Mouse (Mus musculus) splenic B cell, adult 2 months (primary cell): Measurements from ENCODE around the gene Add3.
A peak's percentile ranks its signal among the peaks of the same experiment; 100 is the strongest.
"Not testable (repeated sequence)": the region's sequence is repeated elsewhere in the genome, so short reads cannot be mapped to it uniquely, and the experiment has no call there.

Experiments used
- DNase-seq: peaks from one replicate; pipeline ENCODE4 v3.0.0-alpha.2; 2011; ENCODE audit warnings: low read depth, low spot score
- H3K27me3 ChIP-seq: 2 replicates; pipeline ENCODE4 v1.6.1; 2012; ENCODE audit warnings: mild to moderate bottlenecking, low read length, moderate library complexity, mixed read lengths; ENCODE audit not compliant: control insufficient read depth, poor library complexity, insufficient read depth, severe bottlenecking
- H3K36me3 ChIP-seq: 2 replicates; pipeline ENCODE4 v1.6.1; 2012; ENCODE audit warnings: mild to moderate bottlenecking, low read length, moderate library complexity, mixed read lengths; ENCODE audit not compliant: control insufficient read depth, poor library complexity, insufficient read depth, severe bottlenecking

Gene Add3

DNA sequence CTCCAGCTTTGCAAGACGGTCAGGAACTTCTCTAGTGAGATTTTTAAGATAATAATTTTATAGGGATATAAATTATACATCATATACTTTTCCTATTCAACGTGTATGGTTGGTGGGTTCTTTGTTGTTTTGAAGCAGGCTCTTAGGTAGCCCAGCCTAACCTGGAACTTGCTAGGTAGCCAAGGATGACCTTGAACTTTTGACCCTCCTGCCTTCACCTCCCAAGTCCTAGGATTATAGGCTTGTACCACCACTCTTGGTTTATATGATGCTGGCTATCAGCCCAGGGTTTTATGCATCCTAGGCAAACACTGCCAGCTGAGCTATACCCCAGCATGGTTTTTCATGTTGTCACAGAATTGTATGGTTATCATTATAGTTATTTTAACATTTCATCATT is 70.0 kb downstream of the Add3 start:
- Histone ChIP-seq H3K27me3 (no peaks in the 10 kb centered on the region), H3K36me3 (no peaks in the 10 kb centered on the region)
- no peak for DNase-seq

DNA sequence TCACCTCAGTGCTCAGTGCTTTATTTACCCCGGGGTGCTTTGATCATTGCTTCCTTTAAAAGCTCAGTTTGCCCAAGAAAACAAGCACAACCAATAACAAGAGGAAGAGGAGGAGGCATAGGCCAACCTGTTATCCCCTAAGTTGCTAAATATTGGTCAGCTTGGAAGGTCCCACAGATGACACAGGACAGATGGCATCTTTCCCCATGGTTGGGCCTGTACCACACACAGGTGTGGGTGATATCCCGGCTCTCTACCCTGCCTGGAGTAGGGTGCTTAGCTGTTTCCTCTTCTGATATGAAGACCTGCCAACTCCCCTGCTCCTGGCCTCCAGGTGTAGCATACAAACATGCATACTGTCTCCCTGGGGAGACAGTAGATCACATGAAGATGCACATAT is 75.1 kb downstream of the Add3 start:
- no peak for DNase-seq
- H3K27me3 ChIP-seq = no peaks in the 10 kb centered on the region
- H3K36me3 ChIP-seq = peaks cover 11% of the 10 kb centered on the region; the same call in 1 of the 2 replicates

- DNase-seq = peak; percentile 49
Observed at GRCm38 (mm10) chr19:53216761-53217538, 76.7 kb downstream of the Add3 start.

DNA sequence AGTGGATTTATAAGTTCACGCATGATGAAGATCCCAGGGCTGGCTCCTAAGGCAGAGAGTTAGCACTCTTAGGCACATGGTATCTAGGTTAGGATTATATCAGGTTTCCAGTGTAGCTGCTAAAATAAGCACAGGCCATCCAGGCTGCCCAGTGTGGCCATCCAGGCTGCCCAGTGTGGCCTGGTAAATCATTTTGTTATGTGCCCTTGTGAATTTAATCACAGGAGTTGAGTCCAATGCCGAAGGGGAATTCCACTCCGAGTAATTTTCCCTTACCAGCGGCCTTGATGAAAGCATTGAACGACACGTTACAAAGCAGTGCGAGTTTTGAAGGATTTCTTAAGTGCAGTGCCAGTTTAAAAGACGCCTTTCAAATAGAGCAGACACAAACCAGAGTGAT is 77.6 kb downstream of the Add3 start:
- Histone ChIP-seq H3K27me3 (no peaks in the 10 kb centered on the region), H3K36me3 (peaks cover 16% of the 10 kb centered on the region)
- DNase-seq = no peak

More at GRCm38 (mm10) chr19:53216761-53217538, 76.7 kb downstream of the Add3 start:
- Histone ChIP-seq H3K36me3 (peaks cover 14% of the 10 kb centered on the region), H3K27me3 (no peaks in the 10 kb centered on the region)

DNA sequence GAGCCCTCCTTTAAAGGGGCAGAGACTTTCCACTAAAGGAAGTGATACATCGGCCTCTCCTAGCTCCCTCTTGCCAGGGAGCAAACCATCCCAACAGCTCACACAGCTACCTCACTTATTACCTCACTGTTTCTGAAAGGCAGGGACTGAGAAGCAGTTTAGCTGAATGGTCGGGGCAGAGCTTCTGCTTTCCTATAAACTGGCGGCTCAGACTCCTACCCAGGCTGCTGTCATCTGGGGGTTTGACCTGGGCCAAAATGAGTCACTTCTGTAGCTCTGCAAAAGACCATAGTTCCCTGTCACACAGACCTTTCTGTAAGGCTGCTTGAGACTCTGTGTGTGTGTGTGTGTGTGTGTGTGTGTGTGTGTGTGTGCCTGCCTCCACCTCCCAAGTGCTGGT is 79.1 kb downstream of the Add3 start:
- peak; percentile 55 for DNase-seq
- Histone ChIP-seq H3K27me3 (no peaks in the 10 kb centered on the region), H3K36me3 (peaks cover 16% of the 10 kb centered on the region)

- H3K36me3 ChIP-seq = peaks cover 13% of the 10 kb centered on the region
- DNase-seq = no peak
- H3K27me3 ChIP-seq = no peaks in the 10 kb centered on the region
Observed at GRCm38 (mm10) chr19:53221186-53221585, 80.9 kb downstream of the Add3 start.

DNA sequence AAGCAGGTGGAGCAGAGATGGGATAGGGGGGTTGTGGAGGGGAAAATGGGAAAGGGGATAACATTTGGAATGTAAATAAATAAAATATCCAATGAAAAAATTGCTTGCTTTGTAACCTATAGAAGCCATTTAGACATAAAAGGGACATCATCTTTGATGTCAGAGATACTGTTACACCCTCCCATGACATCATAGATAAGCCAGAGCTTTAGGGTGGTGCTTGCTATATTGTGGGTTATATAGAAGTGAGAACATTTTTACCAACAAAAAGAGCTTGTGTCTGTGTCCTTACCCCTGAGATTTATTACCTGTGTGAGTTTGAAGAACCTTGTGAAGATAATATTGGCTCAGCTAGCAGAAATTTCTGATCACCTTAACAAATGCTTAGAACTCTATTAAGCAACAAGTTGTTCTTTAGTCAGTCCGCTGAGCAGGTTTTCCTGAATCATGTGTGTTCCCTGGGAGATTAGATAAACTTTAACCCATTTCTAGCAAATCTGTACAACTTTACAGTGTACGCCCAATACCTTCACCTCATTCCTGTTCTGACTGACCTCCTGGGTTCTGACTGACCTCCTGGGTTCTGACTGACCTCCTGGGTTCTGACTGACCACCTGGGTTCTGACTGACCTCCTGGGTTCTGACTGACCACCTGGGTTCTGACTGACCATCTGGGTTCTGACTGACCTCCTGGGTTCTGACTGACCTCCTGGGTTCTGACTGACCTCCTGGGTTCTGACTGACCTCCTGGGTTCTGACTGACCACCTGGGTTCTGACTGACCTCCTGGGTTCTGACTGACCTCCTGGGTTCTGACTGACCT is 85.2 kb downstream of the Add3 start:
- DNase-seq, H3K27me3 ChIP-seq: not testable (repeated sequence)
- H3K36me3 ChIP-seq = peaks cover 11% of the 10 kb centered on the region

DNA sequence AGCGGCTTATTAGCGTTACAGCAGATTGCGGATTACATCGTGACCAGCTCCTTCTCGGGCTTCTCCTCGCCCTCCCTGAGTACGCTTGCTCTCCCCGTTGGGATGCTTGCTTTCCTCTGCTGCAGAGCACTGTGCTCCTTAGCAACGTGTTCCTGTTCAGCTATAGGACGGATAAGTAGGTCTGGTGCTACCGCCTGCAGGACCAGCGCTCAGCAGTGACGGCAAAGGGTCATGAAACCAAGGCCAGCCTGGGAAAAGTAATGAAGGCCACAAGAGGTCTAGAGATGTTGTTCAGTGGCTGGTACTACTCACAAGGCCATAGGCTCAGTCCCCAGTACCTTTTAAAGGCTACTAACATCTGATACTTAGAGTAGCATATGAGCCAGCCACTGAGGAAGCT is 86.4 kb downstream of the Add3 start:
- Histone ChIP-seq H3K27me3 (no peaks in the 10 kb centered on the region), H3K36me3 (peaks cover 8% of the 10 kb centered on the region; the same call in 1 of the 2 replicates)
- DNase-seq = no peak

DNA sequence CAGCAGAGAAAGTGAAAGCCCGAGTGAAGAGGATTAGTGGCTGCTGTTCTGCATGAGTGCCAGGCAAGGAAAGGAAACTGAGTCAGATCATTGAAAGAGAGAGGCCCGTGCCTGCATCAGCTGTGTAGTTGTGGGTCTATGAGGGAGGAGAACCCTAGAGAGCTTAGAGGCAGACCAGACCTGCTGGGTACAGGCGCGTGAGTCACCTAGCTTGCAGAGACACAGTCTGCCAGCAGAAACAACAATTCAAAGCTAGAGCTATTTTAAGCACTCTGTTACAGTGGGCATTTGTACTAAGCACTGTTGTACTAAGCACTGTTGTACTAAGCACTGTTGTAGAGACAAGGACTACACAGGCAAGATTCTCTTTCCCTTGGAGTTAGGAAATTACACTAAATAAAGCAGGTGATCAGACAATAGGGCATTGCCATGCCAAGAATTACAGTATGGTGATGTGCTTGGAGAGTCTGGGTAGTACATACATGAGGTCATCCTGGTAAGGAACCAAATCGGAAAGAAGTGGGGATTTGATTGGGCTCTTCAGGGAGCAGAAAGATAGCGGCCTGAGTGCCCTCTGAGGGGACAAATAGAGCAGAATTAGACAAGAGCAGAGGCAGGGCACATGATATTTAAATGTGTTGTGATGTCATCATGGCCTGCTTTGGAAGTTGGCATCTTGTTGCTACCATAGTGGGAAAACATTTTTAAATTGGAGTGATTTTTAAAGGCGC is 88.0 kb downstream of the Add3 start:
- no peaks in the 10 kb centered on the region for H3K27me3 ChIP-seq
- peaks cover 11% of the 10 kb centered on the region; the same call in 1 of the 2 replicates for H3K36me3 ChIP-seq
- DNase-seq = no peak

DNA sequence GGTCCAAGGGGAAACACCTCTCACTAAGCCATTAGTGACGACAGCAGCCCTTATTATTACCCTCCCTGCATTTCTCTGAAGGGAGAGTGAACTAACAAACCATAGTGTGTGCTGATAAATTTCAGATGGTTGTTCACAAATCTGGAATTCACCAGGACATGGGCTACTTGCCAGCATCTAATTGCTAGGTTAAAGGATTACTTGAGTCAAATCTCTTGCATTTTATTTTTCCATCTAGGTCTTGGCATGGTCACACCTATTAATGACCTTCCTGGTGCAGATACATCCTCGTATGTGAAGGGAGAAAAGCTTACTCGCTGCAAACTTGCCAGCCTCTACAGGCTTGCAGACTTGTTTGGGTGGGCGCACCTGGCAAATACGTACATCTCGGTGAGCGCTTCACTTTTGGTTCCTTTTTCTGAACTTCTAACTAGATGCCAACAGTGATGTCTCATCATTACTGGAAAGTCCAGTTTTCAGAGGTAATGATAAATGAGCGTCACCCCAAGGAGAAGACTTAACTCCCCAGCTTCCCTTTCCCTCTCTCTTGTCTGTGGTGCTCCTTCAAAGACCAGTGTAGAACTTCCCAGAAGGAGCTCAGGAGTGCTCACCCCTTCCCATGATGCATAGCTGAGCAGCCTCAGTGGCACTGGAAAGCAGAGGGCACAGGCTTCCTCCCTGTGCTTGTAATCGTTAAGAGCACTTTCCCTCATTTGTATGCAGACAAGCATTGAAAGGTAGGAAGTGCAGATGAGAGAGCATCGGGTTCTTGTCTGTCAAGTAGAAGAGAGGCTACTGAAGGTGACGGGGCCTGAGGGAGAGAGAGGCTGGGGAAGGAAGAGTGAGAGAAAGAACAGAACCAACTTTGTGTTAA is 90.9 kb downstream of the Add3 start:
- DNase-seq = peak; percentile 41
- no peaks in the 10 kb centered on the region for H3K27me3 ChIP-seq
- H3K36me3 ChIP-seq = peaks cover 23% of the 10 kb centered on the region

GRCm38 (mm10) chr19:53233586-53233985 is 93.3 kb downstream of the Add3 start:
- Histone ChIP-seq H3K27me3 (no peaks in the 10 kb centered on the region), H3K36me3 (peaks cover 33% of the 10 kb centered on the region)
- no peak for DNase-seq

DNA sequence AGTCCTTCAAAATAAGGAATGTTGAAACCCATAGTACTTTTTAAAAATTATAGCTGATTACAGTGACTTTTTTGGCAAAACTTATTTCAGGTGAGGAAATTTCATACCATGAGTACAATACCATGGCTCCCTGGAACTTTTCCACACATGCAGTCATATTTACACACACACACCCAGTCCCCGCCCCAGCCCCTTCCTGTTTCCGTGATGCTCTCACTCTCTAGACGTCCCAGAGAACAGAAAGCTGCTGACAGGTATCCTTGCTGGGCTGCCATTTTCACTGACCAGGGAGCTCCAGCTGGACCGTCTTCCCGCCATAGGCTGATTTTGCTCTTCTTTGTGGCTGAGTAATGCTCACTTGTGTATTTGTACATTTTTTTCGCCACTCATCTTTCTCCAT is 101.6 kb downstream of the Add3 start:
- Histone ChIP-seq H3K27me3 (no peaks in the 10 kb centered on the region), H3K36me3 (peaks cover 39% of the 10 kb centered on the region)
- no peak for DNase-seq

GRCm38 (mm10) chr19:53243956-53244355 is 103.7 kb downstream of the Add3 start:
- Histone ChIP-seq H3K36me3 (peaks cover 29% of the 10 kb centered on the region), H3K27me3 (no peaks in the 10 kb centered on the region)
- DNase-seq = no peak

- Histone ChIP-seq H3K27me3 (no peaks in the 10 kb centered on the region), H3K36me3 (peaks cover 24% of the 10 kb centered on the region)
- DNase-seq = no peak
Observed at GRCm38 (mm10) chr19:53247558-53247957, 107.3 kb downstream of the Add3 start.
